Mouse (Mus musculus) embryonic facial prominence, embryonic 10.5 days (tissue): ENCODE results near the gene Degs2. TPM values are rescaled to one million over a fixed set of nuclear protein-coding genes. Genes with fewer than 3 reads are reported as not detected.

Experiments
- DNase-seq: peaks from one replicate; pipeline ENCODE4 v3.0.0-alpha.2; 2017; ENCODE audit warnings: low spot score
- H3K27ac ChIP-seq: fragments of 300-500 bp; sonication (generic); replicated peaks from 2 replicates; pipeline ENCODE4 v1.5.1; 2016; ENCODE audit warnings: mild to moderate bottlenecking
- H3K27me3 ChIP-seq: fragments of 300-500 bp; sonication (generic); replicated peaks from 2 replicates; pipeline ENCODE4 v1.6.1; 2016; ENCODE audit warnings: low read depth, mild to moderate bottlenecking; ENCODE audit not compliant: poor library complexity, severe bottlenecking
- H3K36me3 ChIP-seq: fragments of 300-500 bp; sonication (generic); replicated peaks from 2 replicates; pipeline ENCODE4 v1.6.1; 2016; ENCODE audit warnings: mild to moderate bottlenecking, moderate library complexity
- H3K4me1 ChIP-seq: fragments of 300-500 bp; sonication (generic); 2 replicates; pipeline ENCODE4 v1.6.1; 2016
- H3K4me3 ChIP-seq: fragments of 300-500 bp; sonication (generic); 2 replicates; pipeline ENCODE4 v1.5.1; 2016; ENCODE audit warnings: mild to moderate bottlenecking, moderate library complexity
- H3K9me3 ChIP-seq: fragments of 300-500 bp; sonication (generic); 2 replicates; pipeline ENCODE4 v1.6.1; 2016; ENCODE audit warnings: mild to moderate bottlenecking
- WGBS: fragments of 180-500 bp; shearing (Covaris S2); methylation state at CpG from one replicate; pipeline ENCODE4 v1.1.7; 2016; 5-methylcytosine and 5-hydroxymethylcytosine counted together
- microRNA counts: library from miRNA; unstranded; fragments of <30 nt; microRNA quantifications from one replicate; lab custom pipeline; 2017
- microRNA-seq: library from miRNA; unstranded; fragments of <30 nt; microRNA quantifications from one replicate; pipeline ENCODE4, GENCODE M21; 2017
- polyA plus RNA-seq: library from polyadenylated mRNA; unstranded; fragments of >200 nt; fragmentation: Nextera tagmentation; extraction: Ambion mirVana; gene quantifications from 2 replicates; pipeline ENCODE4 v1.2.1, GENCODE M21; 2016

Degs2 gene
- polyA plus RNA-seq, 1 experiment from 2014 or later: 1.7 TPM

- peaks cover 39% of the 10 kb centered on the region for H3K36me3 ChIP-seq
- no peaks in the 10 kb centered on the region for H3K27me3 ChIP-seq
- no peak overlapping the region for H3K27ac ChIP-seq
- H3K4me3 ChIP-seq: no peak overlapping the region
- DNase-seq: no peak
- H3K4me1 ChIP-seq: no peaks in the 10 kb centered on the region
- H3K9me3 ChIP-seq: no peaks in the 10 kb centered on the region
- 91% methylated on average over 3 of the region's 3 CpGs for WGBS
Measured at GRCm38 (mm10) chr12:108639126-108639525, 63.0 kb downstream of the Degs2 start.

GRCm38 (mm10) chr12:108637440-108637839 lies 64.7 kb downstream of the Degs2 start:
- H3K27me3 ChIP-seq: no peaks in the 10 kb centered on the region
- no peak overlapping the region for H3K27ac ChIP-seq
- H3K9me3 ChIP-seq: no peaks in the 10 kb centered on the region
- H3K4me3 ChIP-seq: no peak overlapping the region
- peaks cover 51% of the 10 kb centered on the region for H3K36me3 ChIP-seq
- H3K4me1 ChIP-seq: no peaks in the 10 kb centered on the region
- 90% methylated on average over 5 of the region's 5 CpGs for WGBS
- no peak for DNase-seq

GRCm38 (mm10) chr12:108635501-108635900 lies 66.6 kb downstream of the Degs2 start:
- Histone ChIP-seq H3K4me3 (no peak overlapping the region), H3K27me3 (no peaks in the 10 kb centered on the region), H3K9me3 (no peaks in the 10 kb centered on the region), H3K36me3 (peaks cover 54% of the 10 kb centered on the region), H3K27ac (no peak overlapping the region), H3K4me1 (no peaks in the 10 kb centered on the region)
- 90% methylated on average over 4 of the region's 4 CpGs for WGBS
- DNase-seq: no peak

- H3K9me3 ChIP-seq: no peaks in the 10 kb centered on the region
- 97% methylated on average over 1 of the region's 1 CpGs for WGBS
- H3K4me1 ChIP-seq: no peaks in the 10 kb centered on the region
- H3K27ac ChIP-seq: no peak overlapping the region
- H3K27me3 ChIP-seq: no peaks in the 10 kb centered on the region
- no peak for DNase-seq
- H3K36me3 ChIP-seq: peaks cover 43% of the 10 kb centered on the region
- H3K4me3 ChIP-seq: no peak overlapping the region
Measured at GRCm38 (mm10) chr12:108634031-108634430, 68.1 kb downstream of the Degs2 start.

GRCm38 (mm10) chr12:108632501-108632900 lies 69.6 kb downstream of the Degs2 start:
- no peak overlapping the region for H3K27ac ChIP-seq
- H3K9me3 ChIP-seq: no peaks in the 10 kb centered on the region
- no peak for DNase-seq
- H3K4me1 ChIP-seq: no peaks in the 10 kb centered on the region
- H3K27me3 ChIP-seq: no peaks in the 10 kb centered on the region
- no peak overlapping the region for H3K4me3 ChIP-seq
- H3K36me3 ChIP-seq: peaks cover 48% of the 10 kb centered on the region

- H3K27ac ChIP-seq: no peak overlapping the region
- 93% methylated on average over 6 of the region's 6 CpGs for WGBS
- peaks cover 41% of the 10 kb centered on the region for H3K36me3 ChIP-seq
- H3K27me3 ChIP-seq: no peaks in the 10 kb centered on the region
- H3K4me1 ChIP-seq: no peaks in the 10 kb centered on the region
- H3K9me3 ChIP-seq: no peaks in the 10 kb centered on the region
- no peak for DNase-seq
- H3K4me3 ChIP-seq: no peak overlapping the region
Measured at GRCm38 (mm10) chr12:108630741-108631688, 71.1 kb downstream of the Degs2 start.

GRCm38 (mm10) chr12:108629556-108629955 lies 72.6 kb downstream of the Degs2 start:
- no peaks in the 10 kb centered on the region for H3K4me1 ChIP-seq
- DNase-seq: no peak
- no peak overlapping the region for H3K4me3 ChIP-seq
- peaks cover 33% of the 10 kb centered on the region for H3K36me3 ChIP-seq
- no peaks in the 10 kb centered on the region for H3K9me3 ChIP-seq
- WGBS: 96% methylated on average over 1 of the region's 1 CpGs
- H3K27me3 ChIP-seq: no peaks in the 10 kb centered on the region
- H3K27ac ChIP-seq: no peak overlapping the region

MicroRNAs within 50 kb of the gene (microRNA counts, 519-probe panel; counts per million panel counts)
- 5,239 counts per million, percentile 89 among the panel's probes with 10 or more counts for microRNA mmu-miR-342-3p (lab: Ali Mortazavi, UCI)
- 188 counts per million, percentile 57 among the panel's probes with 10 or more counts for microRNA mmu-miR-342-5p (lab: Ali Mortazavi, UCI)

Small RNA genes within 50 kb of the gene (microRNA-seq; reads per million reads assigned to microRNA genes)
- gene Gm23872 (not detected), gene Mir342 (5,519 reads per million, percentile 90 among the genes with 10 or more reads in this experiment)

Other genes with a start within 250 kb of the Degs2 start
- gene Evl, start 147.6 kb downstream of the Degs2 start, polyA plus RNA-seq: 58.3 and 60.2 TPM in 2 replicates
- gene Yy1, start 90.7 kb upstream of the Degs2 start, polyA plus RNA-seq: 14.0 and 15.0 TPM in 2 replicates
- gene Slc25a29, start 133.6 kb upstream of the Degs2 start, polyA plus RNA-seq: 12.9 and 13.6 TPM in 2 replicates
- gene Slc25a47, start 133.7 kb upstream of the Degs2 start, polyA plus RNA-seq: 13.1 and 15.2 TPM in 2 replicates
- 9.9 and 10.4 TPM in 2 replicates for gene Wdr25, start 191.3 kb upstream of the Degs2 start, polyA plus RNA-seq
- gene Wars, start 191.9 kb upstream of the Degs2 start, polyA plus RNA-seq: 146 and 147 TPM in 2 replicates